Mouse (Mus musculus): ENCODE measurements around the gene Atp1a2.

Gene Atp1a2

DNA sequence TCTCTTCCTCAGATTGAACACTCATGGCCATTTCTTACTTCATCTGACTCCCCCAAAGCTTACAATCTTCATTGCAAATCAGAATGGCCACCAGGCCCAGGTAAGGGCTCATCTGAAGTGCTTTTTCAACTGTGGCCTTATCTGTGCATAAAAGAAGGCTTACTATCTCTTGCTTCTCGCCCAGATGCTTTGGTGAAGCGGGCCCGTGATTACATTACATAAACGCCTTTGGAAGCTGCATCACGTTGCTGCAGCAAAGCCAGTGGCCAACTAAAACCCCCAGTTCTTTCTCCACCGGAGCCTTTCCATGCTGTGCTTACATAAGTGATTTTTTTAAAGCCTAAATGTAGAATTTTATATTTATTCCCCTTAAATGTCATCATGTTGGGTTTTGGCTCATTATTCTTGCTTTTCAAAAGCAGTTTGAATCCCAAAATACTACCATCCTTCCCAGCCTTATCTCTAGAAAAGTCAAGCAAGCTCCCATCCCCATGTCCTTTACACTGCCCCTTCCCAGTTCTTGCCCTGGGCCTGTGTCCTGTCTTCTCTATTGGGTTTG, 26.0 kb upstream of the Atp1a2 start:
- peak; percentile 60 for DNase-seq

DNA sequence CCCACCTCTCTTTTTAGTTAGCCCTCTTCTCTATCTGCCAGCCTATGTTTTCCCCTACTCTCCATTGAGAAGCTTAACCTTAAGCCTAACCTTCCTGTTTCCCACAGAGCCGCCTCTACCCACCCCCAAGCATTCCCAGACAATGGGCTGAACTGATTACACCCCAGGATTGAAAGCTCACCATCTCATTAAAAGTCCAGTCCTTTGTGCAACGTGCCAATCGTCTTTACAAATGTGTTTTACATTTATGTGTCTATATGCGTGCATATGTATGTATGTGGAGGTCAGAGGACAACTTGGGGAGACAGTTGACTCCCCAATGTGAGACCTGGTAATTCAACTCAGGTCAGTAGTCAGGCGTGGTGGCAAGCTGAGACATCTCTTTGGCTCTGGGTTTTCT, 25.4 kb upstream of the Atp1a2 start:
- peak; percentile 6 for DNase-seq

GRCm38 (mm10) chr1:172322725-172323124, 24.9 kb upstream of the Atp1a2 start:
- DNase-seq: peak; percentile 32

DNA sequence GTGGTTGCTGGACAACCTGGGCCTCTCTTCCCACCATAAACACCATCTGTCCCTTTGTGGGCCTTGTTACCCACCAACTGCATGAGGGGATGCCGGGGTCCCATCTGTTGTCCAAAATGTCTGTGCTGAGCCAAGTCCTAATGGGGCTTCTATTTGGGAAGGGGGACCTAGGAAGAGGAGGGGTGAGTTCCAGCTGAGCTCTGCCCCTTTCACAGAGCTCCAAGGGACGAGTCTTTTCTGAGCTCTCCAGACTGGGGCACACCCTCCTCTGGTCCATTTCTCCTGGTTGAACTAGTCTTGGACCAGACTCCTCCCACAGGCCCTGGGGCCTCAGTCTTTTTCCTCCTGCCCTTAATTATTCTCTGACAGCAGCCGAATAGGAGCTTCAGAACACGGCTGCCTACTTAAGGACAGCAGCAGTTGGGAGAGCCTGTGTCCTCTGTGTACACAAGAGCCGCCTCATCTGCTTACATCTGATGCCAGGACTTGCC, 22.1 kb upstream of the Atp1a2 start:
- peak; percentile 38 for DNase-seq

DNA sequence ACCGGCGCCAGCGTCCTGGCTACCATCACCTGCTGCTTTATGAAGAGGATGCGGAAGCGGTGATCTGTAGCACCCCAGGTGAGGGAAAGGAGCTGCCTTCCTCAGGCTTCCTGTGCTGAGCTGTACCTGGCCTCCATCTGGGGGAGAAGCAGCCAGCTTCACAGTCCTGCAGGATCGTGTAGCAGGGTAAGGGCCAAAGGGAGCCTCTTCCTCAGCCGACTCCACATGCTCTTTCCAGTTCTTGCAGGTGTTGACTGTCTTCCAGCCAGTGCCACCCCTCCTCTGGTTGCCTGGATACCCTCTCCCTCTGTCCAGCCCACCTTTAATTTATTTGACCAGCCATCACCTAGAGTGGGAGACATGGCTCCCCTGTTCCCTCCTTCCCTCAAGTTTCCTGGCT, 21.5 kb upstream of the Atp1a2 start:
- peak; percentile 16 for DNase-seq

GRCm38 (mm10) chr1:172318424-172319035, 20.7 kb upstream of the Atp1a2 start:
- DNase-seq: peak; percentile 29

GRCm38 (mm10) chr1:172317946-172318345, 20.1 kb upstream of the Atp1a2 start:
- DNase-seq: peak; percentile 37

DNA sequence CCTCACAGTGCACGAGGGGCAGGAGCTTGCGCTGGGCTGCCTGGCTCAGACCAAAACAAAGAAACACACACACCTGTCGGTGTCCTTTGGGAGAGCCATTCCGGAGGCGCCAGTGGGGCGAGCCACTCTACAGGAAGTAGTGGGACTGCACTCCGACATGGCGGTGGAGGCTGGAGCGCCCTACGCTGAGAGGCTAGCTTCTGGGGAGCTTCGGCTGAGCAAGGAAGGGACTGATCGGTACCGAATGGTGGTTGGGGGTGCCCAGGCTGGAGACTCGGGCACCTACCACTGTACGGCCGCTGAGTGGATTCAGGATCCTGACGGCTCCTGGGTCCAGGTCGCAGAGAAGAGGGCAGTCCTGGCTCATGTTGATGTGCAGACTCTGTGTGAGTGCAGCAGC, 19.6 kb upstream of the Atp1a2 start:
- DNase-seq: peak; percentile 27

GRCm38 (mm10) chr1:172314911-172315310, 17.0 kb upstream of the Atp1a2 start:
- DNase-seq: no peak

DNA sequence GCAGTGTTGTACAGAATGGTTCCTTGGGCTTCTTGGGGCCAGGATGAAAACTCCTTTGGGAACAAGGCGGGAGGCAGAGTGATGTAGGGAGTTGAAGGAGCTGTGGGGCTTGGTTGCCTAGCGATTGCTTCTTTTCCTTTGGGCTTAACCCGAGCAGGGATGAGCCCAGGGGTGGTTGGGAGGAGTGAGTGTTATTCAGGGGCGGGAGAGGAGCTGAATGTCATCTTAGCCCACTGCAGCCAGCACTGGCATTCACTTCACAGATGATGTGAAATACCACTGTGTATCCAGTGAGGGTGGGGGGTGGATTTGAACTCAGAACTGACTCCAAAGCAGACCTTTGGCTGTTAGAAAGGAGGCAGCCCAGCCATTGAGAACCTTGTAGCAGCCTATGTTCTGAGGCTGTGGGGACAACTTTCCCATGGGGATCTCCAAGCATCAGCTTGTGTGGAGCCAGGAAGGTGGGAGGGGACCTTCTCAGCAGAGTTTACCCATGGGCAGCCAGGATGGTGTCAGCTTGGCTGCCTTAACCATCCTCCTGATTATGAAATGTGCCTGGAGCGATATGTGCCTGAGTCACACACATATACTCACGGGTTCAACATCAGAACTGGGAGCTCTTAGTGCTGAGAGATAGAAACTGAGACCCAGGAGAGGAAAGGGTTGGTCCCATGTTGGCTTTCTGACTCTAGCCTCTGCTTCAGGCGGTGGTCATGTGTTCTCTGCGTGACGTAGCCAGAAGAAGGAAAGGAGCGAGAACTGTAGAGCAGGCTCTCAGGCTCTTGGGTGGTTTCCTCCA, 15.9 kb upstream of the Atp1a2 start:
- DNase-seq: no peak

GRCm38 (mm10) chr1:172312768-172313561, 15.1 kb upstream of the Atp1a2 start:
- DNase-seq: no peak

DNA sequence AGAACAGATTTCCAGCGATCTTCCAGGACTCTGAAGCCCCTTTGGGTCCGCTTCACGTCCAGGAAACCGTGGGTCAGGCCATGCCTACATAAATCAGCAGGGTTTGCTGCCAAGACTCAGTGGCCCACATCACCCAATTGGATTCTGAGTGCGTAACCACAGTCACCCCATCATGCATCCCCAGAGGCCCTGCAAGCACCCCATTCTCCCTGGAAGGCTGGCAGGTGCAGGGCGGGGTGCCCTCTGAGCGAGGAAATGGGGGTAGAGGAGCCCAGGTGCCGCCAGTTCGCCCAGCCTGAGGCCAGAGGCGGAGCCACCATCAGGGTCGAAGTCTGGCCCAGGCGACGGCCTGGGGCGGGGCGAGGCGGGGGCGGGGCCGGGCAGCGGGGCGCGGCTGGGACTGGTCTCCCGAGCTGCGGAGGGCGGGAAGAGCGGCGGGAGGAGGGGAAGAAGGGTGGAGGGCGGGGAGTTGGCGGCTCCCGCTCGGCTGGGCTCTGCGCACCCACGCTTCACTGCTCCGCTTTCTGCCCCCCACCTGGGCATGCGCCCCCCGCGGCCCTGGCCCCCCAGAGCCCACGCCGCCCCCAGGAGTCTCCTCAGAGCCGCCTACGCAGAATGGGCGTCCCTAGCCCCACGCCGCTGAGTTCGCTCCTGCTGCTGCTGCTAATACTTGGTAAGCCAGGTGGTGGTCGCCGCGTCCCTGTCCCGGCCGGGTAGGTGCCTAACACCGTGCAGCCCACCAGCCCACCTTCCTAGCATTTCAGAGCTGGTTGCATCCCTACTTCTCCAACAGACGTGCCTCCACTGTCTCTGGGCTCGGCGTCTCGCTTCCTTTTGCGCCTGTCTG, 14.3 kb upstream of the Atp1a2 start:
- peak; percentile 78 for DNase-seq

DNA sequence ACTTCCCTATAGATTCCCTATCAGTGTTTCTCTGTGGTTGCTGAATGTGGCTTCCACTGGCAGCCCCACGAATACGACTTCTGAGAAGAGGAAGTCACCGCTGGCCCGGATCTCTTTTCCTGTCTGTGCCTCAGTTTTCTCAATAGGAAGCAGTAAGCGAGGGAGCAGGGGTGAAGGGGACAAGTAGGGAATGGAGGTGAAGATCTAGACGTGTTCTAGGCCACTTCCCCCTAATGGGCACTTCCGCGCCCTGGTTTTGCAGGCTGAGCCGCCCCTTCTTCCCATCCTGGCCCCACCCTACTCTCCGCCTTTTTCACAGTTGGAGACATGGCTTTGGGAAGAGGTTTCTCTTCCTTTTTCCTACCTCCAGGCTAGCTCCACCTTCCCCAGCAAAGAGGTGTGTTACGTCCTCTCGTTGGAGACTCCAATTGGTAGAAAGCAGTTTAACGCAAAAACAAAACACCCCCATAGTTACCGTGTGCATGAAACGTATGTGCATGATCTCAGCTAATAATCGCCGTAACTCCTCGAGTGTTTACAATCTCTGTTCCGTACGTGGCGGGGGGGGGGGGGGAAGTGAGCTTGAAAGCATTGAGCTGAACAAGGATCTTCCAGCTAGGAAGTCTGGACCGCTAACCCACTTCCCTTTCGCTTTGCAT, 13.5 kb upstream of the Atp1a2 start:
- DNase-seq: no peak

DNA sequence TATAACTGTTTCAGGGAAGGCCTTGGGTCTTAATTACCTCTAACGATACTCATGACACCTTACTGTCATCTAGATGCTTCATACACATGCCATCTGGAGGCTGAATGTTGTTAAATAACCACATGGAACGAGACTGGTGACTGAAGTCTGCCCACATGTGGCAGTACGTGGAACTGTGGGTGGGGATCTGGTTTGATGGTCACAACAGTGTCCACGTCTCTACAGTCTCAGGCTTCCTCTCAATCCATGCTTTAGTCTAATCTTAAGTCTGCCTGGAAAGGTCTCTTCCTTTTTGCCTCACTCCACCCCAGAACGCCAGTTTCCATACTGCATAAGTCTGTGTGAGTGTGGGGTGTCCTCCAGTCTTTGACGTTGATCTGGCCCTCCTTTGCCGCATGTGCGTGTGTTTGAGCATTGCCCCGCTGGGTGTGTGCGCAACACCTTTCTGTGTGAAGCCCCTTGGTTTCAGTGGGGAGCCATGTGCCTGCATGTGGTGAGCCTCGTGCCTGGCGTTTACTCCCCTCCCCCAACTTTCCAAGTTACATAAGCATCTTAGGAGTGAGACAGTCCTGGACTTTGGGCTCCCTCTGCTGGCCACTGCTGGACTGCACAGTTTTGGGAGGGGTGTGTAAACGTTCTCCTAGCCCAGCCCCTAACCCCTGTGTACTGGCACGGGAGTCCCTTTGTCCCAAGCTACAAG, 12.0 kb upstream of the Atp1a2 start:
- peak; percentile 93 for DNase-seq

GRCm38 (mm10) chr1:172308409-172308808, 10.5 kb upstream of the Atp1a2 start:
- no peak for DNase-seq

GRCm38 (mm10) chr1:172307936-172308335, 10.1 kb upstream of the Atp1a2 start:
- no peak for DNase-seq

DNA sequence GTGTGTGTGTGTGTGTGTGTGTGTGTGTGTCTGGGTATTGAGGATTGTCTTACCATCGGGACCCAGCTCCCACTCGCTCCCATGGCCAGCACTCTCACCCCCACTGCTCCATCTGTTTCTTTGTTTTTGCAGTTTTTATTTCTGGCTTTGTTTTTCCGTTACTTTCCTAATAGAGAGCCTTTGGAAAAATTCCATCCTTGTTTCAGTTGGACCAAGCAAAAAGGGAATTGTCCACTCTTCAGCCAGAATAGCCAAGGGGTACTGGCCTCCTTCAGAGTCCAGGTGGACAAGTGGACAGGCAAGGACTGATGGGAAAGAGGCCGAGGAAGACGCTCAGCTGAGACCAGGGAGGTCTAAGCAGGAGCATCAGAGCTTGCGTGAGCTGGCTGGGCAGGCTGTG, 9.0 kb upstream of the Atp1a2 start:
- no peak for DNase-seq

- DNase-seq: no peak
Measured at GRCm38 (mm10) chr1:172306196-172306595, 8.3 kb upstream of the Atp1a2 start.

DNA sequence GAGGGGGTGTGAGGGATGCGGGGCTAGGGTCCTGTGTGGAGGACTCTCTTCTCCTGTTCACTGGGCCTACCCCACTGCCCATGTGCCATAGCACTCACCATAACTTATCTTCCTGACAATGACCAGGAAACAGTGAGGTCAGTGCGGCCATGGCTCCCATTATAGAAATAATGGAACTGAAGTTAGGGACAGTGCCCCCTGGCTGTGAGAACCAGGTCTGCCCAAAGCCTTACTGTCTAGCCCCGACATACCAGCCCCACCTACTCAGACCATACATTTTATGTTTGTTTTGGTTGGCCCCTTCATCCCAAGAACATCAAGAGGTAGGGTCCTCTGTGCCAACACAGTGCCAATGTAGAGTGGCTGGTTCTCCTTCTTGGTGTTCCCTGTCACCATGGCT, 7.8 kb upstream of the Atp1a2 start:
- no peak for DNase-seq

GRCm38 (mm10) chr1:172305153-172305552, 7.3 kb upstream of the Atp1a2 start:
- no peak for DNase-seq

DNA sequence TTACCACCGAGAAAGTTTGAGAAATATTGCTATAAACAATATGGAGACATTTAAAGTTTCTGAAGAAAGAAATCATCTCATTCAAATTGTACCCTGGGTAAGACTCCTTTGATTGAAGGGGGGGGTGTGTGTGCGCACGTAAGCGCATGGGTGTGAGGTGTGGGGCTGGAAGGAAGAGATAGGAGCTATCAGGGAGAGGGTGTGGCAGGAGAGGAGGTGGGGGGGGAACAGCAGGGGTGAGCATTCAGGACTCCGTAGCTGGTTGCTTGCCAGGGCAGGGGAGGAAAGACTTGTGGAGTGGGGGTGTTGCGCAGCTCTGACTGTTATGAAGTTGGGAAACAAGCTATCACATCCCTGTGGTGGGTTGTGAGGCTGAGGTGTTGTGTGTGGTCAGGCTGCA, 6.6 kb upstream of the Atp1a2 start:
- DNase-seq: no peak
